Mouse (Mus musculus) ES-Bruce4 (cell line): Measurements from ENCODE around the gene Sox6. TPM values are rescaled to one million over a fixed set of nuclear protein-coding genes. Genes with fewer than 3 reads are reported as not detected.

Source experiments
- H3K27ac ChIP-seq: 2 replicates; pipeline ENCODE4 v1.5.1; 2012; ENCODE audit warnings: low read length, inconsistent platforms; ENCODE audit not compliant: insufficient read depth
- H3K27me3 ChIP-seq: 2 replicates; pipeline ENCODE4 v1.6.1; 2012; ENCODE audit warnings: mild to moderate bottlenecking, low read length, inconsistent platforms; ENCODE audit not compliant: control insufficient read depth, poor library complexity, insufficient read depth, severe bottlenecking
- H3K36me3 ChIP-seq: 2 replicates; pipeline ENCODE4 v1.6.1; 2012; ENCODE audit warnings: inconsistent platforms, mild to moderate bottlenecking, low read length, moderate library complexity; ENCODE audit not compliant: control insufficient read depth, poor library complexity, insufficient read depth, severe bottlenecking
- H3K4me1 ChIP-seq: one replicate; pipeline ENCODE4 v1.8.1; 2011; ENCODE audit warnings: low read length; ENCODE audit not compliant: control insufficient read depth, insufficient read depth
- H3K4me3 ChIP-seq: 2 replicates; pipeline ENCODE4 v1.5.1; 2011; ENCODE audit warnings: low read depth, mild to moderate bottlenecking, low read length
- H3K9ac ChIP-seq: 2 replicates; pipeline ENCODE4 v1.6.1; 2012; ENCODE audit warnings: low read depth, mild to moderate bottlenecking, inconsistent platforms; ENCODE audit not compliant: poor library complexity, severe bottlenecking
- H3K9me3 ChIP-seq: replicated peaks from 2 replicates; pipeline ENCODE4 v1.6.1; 2012; ENCODE audit warnings: mild to moderate bottlenecking, low read length, inconsistent platforms; ENCODE audit not compliant: control insufficient read depth, poor library complexity, insufficient read depth, severe bottlenecking
- CTCF ChIP-seq: IDR thresholded peaks from one replicate; pipeline ENCODE4 v1.8.1; 2011; ENCODE audit warnings: low read depth, low read length
- EP300 ChIP-seq: IDR thresholded peaks from 2 replicates; pipeline ENCODE4 v1.6.1; 2011; ENCODE audit warnings: low read depth, low read length; ENCODE audit not compliant: insufficient read depth
- POLR2A ChIP-seq: IDR thresholded peaks from one replicate; pipeline ENCODE4 v1.8.1; 2011; ENCODE audit warnings: low read length; ENCODE audit not compliant: insufficient read depth
- polyA plus RNA-seq: library from polyadenylated mRNA; stranded (reverse); fragments of >200 nt; gene quantifications from 2 replicates; pipeline ENCODE4 v1.2.4, GENCODE M21; 2011; ENCODE audit warnings: low read depth; ENCODE audit not compliant: missing spikeins, insufficient read depth, insufficient read length

The Sox6 gene
- polyA plus RNA-seq, 1 experiment: 0.88 TPM

DNA sequence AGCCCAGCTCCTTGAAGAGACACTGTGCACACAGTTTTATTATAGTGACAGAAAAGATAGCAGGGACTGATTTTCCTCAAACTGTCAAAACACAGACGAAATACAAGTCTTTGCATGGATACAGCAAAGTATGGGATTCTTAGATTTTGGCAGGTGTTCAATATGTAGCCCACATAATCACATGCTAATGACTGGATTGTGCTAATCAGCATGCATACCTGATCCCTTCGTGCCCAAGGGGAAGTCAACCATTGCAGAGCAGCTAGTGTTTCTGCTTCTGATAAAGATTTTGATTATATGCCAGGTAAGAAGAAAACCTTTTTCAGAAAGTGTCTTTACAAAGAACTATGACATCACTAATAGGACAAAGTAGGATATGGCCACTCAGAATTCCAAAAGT is 245.8 kb downstream of the Sox6 start:
- TF ChIP-seq POLR2A (no peak), EP300 (no peak), CTCF (no peak)
- H3K4me1 ChIP-seq: no peaks in the 10 kb centered on the region
- no peak overlapping the region for H3K27ac ChIP-seq
- no peaks in the 10 kb centered on the region for H3K9me3 ChIP-seq
- H3K4me3 ChIP-seq: no peak overlapping the region
- H3K9ac ChIP-seq: no peak overlapping the region
- no peaks in the 10 kb centered on the region for H3K27me3 ChIP-seq
- H3K36me3 ChIP-seq: no peaks in the 10 kb centered on the region

DNA sequence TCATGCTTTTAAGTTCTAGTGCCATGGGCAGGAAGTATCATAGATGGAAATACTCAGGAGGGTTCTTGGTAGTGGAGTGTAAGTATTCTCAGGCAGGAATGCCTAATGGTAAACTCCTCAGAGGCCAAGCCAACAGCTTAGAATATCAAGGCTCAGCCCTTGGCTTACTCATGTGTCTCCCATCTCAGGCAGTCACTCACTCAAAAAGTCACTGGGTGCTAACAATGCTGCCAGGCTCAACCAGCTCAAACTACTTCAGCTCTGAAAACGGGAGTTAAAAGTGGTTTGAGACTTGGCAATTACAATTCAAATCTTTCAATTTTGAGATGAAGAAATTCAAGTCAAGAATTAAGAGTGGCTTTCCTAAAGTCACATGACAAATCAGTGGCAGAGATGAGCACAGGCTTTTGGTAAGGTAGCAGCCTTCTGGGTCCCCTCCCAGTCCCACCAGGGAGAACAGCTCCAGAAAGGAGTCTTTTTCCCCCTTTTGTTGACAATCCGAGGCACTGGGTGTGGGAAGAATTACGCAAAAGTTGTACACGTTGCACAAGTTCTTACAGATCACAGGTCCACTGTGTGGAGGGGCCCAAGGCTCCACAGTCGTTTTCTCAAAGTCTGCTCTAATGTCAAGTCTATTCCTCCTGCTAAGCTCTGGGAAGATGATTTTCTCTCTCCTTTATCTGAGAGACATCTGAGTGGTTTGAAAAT is 249.3 kb downstream of the Sox6 start:
- TF ChIP-seq EP300: no peak
- no peak for TF ChIP-seq POLR2A
- TF ChIP-seq CTCF: no peak
- Histone ChIP-seq H3K9me3 (no peaks in the 10 kb centered on the region), H3K9ac (no peak overlapping the region), H3K4me3 (no peak overlapping the region), H3K27me3 (no peaks in the 10 kb centered on the region), H3K36me3 (no peaks in the 10 kb centered on the region), H3K4me1 (peaks cover 3% of the 10 kb centered on the region), H3K27ac (no peak overlapping the region)

DNA sequence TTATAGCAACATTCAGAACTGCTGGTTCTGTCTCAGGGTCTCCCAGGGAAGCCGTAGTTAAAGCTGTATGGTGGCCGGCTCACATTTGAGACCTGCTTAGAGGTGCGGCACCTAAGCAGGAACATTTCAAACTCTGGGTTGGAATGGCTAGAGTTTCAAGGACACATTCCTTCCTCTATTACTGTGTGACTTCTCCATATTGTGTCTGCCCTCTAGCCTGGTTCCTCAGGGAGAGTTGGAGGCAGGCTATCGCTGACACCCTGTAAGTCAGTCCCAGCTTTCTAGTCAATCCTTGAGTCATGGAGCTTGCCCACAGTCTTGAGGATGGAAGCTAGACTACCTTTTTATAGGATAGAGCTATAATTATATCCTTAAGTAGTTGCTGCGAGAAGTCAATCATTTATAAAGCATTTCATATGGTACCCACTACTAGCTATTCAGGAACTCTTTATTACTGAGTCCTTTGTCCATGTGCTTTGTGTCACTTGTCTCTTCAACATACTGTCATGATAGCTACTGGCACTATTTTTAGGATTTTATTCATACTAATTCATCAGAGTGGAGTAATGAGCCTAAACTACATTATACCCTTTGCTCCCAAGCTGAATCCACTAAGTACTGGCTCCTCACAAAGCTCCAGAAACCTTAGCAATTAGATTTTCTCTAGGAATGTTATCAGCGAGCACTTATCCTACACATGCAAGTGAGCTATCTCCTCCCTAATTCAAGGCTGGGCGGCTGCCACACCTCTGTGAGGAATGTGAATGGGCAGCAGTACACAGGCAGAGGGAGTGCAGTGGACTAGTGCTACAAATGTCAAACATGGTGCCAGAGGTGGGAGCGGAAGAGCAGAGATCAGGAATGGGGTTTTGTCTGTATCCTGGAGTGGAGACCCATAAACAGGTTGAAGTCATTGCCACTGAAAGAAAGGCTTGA is 254.3 kb downstream of the Sox6 start:
- TF ChIP-seq CTCF (no peak), POLR2A (no peak), EP300 (no peak)
- Histone ChIP-seq H3K27me3 (no peaks in the 10 kb centered on the region), H3K9ac (no peak overlapping the region), H3K4me3 (no peak overlapping the region), H3K27ac (no peak overlapping the region), H3K9me3 (no peaks in the 10 kb centered on the region), H3K36me3 (no peaks in the 10 kb centered on the region), H3K4me1 (peaks cover 3% of the 10 kb centered on the region)

DNA sequence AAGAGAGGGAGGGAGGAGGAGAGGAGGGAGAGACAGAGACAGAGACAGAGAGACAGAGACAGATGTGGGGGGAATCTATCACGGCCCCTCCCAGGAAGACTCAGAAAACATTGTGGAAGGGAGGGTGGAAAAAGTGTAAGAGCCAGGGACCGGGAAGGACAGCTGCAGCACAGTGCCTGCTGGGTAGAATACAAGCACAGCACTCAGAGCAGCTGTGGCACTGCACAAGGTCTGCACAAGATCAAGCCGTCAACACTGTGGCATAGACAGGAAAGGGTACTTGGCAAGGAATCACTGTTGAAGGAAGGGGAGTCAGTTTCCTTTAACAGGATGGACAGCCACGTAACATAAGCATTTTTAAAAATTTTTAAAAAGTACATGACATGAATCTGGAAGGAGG is 258.4 kb downstream of the Sox6 start:
- no peaks in the 10 kb centered on the region for H3K36me3 ChIP-seq
- no peak overlapping the region for H3K9ac ChIP-seq
- H3K27me3 ChIP-seq: no peaks in the 10 kb centered on the region
- no peak overlapping the region for H3K27ac ChIP-seq
- H3K4me1 ChIP-seq: peaks cover 3% of the 10 kb centered on the region
- TF ChIP-seq POLR2A: no peak
- no peak for TF ChIP-seq EP300
- no peak overlapping the region for H3K4me3 ChIP-seq
- no peaks in the 10 kb centered on the region for H3K9me3 ChIP-seq

DNA sequence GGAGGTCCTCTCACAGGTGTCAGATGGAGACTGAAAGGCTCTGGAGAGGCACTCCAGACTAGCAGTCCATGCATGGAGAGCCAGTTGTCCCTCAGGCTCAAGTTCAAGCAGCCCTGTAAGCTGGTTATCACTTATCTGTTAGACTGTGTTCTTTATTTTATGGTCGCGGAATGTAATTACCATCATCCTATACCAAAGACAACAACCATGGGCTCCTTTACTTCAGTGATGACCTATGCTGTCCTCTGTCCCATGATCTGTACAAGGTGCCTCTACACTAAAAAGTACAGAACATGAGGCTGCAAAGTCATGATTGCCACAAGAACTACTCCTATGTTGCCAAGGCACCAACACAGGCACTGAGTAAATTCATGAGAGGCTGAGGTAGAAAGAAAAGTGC is 259.1 kb downstream of the Sox6 start:
- Histone ChIP-seq H3K9ac (no peak overlapping the region), H3K36me3 (no peaks in the 10 kb centered on the region), H3K4me3 (no peak overlapping the region), H3K9me3 (no peaks in the 10 kb centered on the region), H3K4me1 (peaks cover under 1% of the 10 kb centered on the region), H3K27me3 (no peaks in the 10 kb centered on the region), H3K27ac (no peak overlapping the region)
- no peak for TF ChIP-seq EP300
- no peak for TF ChIP-seq POLR2A
- TF ChIP-seq CTCF: no peak

DNA sequence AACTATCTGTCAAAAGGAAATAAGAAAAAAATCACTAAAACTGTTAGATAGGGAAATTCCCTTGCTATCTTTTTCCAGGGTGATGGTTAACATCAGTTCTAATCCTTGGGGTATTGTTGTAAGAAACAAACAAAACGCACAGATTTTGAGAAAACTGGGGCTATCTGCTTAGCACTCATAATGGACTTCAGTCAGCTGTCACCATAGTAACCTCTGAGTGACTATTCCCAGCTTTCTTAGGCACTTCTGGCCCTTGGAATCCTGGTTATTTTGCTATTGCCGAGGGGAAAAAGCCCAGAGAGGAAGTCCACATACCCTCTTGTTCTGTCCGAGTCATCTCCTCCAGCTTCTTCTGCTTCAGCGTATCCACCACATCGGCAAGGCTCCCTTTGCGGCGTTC is 261.9 kb downstream of the Sox6 start:
- no peak overlapping the region for H3K9ac ChIP-seq
- H3K4me1 ChIP-seq: no peaks in the 10 kb centered on the region
- H3K27me3 ChIP-seq: no peaks in the 10 kb centered on the region
- H3K4me3 ChIP-seq: no peak overlapping the region
- H3K27ac ChIP-seq: no peak overlapping the region
- no peak for TF ChIP-seq POLR2A
- TF ChIP-seq CTCF: no peak
- no peak for TF ChIP-seq EP300
- H3K9me3 ChIP-seq: no peaks in the 10 kb centered on the region
- no peaks in the 10 kb centered on the region for H3K36me3 ChIP-seq
